Mouse (Mus musculus) WW6 (cell line): ENCODE results near the gene Rnaseh2c.

Experiments
- DNase-seq: peaks from one replicate; pipeline ENCODE4 v3.0.0-alpha.2; 2013; ENCODE audit warnings: low read depth, low spot score

The Rnaseh2c gene

DNA sequence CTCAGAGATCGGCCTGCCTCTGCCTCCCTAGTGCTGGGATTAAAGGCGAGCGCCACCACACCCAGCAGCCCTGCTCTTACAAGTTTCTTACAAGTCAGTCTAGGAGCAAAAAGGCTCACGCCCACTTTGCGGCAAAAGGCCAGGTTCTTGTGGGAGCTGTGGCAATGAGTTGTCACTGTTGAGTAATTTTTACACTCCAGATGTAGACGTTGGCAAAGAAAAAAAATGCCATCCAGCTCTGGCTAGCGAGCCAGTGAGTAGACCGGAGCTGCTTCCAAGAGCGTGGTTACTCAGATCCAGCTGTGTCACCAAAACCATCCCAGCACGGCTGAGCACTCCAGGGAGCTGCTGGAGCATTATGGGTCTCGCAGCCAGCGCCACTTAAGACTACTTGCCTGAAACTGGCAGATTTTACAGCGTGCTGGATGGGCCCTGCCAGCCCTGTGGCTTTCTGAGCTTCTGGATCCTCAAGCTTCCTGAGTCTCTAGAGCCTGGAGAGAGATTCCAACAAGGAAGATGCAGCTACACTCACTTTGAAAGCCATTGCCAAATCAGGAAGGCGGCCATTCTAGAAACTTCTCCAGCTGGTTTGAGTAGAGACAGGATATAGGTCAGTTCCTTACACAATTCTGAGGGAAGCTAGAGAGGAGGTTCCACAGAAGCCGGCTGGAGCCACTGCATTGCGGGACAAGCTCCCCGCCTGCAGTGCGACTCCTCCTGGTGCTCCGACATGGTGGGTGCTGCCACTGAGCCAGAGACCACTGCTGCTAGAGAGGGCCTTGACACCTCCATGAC is 29.1 kb upstream of the Rnaseh2c start:
- DNase-seq: no peak

DNA sequence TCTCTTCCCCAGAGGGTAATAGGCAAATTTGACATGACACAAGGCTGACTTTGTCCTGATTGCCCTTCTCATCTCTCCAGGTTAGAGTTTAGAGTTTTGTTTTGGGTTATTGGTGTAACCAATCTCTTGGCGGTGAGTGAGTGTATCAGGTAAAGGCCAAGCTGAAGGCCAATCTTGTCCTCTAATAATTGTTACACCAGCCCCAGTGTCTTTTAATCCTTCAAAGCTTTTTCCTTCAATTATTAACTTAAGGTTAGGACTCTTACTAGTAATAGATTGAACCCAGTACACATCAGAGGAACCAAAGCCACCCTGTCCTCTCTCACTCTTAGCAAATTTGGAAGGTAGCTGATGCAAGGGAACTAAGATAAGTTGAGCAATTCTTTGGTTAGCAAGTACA is 26.3 kb upstream of the Rnaseh2c start:
- no peak for DNase-seq

DNA sequence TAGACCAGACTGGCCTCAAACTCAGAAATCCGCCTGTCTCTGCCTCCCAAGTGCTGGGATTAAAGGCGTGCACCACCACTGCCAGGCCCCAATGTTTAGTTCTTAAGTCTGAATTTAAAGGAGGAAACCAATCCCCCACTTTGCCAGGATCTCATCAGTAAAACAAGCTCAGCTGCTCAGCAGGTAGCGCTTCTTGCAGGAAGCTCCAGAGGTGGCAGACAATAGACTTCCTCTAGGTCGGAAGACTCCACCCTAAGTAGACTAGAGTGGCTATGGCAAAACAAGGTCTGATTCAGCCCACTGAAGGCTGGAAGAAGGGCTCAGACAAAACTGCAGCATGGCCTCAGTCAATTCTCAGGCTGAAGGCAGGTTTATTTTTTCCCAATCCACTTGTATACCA is 21.7 kb upstream of the Rnaseh2c start:
- no peak for DNase-seq

DNA sequence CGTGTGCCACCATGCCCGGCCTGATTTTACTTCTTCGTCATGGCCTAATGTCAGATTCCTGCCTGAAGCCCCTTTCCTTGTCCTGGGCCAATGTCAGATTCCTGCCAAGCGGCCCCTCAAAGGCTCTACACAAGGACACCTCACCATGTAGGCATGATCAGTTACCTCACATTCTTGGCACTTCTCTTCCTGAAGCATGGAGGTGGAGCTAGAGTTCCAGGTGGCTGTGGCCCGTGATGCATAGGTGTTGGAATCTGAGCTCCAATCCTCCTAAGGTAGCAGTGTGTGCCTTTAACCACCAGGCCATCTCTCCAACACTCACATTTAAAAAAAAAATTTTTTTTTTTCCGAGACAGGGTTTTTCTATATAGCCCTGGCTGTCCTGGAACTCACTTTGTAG is 20.9 kb upstream of the Rnaseh2c start:
- no peak for DNase-seq

DNA sequence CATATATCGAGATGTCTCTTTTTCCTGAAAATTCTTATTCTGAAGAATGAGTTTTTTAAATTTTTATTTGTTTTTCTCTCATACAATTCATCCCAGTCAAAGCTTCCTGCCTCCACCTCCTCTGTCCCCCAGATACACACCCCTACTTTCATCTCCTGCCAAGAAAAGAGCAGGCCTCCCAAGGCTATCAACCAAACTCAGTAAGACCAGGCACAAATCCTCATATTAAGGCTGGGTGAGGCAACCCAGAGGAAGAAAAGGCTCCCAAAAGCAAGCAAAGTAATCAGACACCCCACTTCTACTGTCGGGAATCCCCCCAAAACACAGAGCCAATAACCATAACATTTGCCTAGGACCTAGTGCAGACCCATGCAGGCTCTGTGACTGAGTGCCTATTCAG is 19.7 kb upstream of the Rnaseh2c start:
- DNase-seq: no peak

DNA sequence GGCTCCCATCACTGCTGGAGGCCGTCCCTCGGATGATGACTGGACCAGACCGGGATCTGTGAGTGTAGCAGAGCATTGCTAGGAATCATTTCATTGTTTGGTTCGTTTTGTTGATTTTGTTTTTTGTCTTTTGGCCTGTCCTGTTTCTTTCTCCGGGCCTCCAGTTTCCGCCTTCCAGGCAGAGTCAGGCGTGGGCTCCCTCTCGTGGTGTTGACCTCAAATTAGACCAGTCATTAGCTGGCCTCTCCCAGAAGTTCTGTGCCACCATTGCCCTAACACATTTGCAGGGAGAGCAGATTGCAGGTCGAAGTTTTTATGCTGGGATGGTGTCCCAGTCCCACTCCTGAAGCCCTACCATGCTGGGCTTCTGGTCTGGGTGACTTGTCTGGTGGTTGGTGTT is 12.5 kb upstream of the Rnaseh2c start:
- no peak for DNase-seq

DNA sequence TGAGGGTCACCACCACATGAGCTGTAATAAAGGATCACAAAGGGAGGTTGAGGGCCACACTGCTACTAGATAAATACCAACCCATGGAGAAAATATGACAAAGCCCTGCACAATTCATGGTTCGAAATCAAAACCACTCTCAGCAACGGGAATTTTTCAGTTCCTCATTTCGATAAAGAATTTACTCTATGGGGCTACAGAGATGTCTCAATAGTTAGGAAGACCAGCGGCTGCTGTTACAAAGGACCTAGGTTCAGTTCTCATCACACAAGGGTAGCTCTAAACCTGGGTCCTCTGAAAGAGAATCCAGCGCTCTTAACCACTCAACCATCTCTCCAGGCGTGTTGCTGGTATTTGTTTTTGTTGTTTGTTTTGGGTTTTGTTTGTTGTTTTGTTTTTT is 9.8 kb upstream of the Rnaseh2c start:
- no peak for DNase-seq

DNA sequence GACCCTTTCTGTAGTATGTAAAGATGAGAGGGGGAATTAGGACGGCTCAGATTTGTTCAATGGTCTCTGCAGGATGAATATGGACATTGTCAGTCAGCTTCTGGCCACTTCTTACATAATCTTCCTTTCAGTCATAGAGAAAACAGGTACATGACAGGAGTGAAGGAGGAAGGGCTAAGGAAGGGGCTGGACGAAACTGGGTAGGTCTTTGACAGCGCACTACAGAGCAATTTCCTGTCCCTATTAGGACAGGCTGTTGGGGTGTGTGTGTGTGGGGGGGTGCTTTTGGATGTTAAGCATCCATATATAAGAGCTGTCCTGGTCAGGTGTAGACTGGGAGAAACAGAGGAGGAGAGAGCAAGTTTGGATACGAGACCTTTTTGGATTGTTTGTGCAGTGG is 2.4 kb upstream of the Rnaseh2c start:
- no peak for DNase-seq

DNA sequence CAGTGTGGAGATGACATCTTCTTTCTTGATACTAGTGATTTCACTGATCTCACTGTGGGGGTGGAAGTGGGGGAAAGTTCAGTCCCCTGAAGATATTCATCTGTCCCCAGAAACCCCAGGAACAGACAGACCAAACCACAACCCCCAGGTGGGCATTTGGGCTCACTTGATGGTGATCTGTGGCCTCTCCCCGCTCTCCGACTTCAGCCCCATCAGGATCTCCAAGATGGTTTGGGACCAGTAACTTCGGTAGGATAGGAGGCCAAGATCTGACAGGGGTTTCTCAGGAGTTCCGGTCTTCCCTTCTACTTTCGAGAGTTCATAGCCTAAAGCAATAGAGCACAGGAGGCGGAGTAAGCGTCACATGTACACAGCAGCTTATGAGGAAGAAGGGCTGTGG is 2.0 kb downstream of the Rnaseh2c start:
- DNase-seq: no peak

DNA sequence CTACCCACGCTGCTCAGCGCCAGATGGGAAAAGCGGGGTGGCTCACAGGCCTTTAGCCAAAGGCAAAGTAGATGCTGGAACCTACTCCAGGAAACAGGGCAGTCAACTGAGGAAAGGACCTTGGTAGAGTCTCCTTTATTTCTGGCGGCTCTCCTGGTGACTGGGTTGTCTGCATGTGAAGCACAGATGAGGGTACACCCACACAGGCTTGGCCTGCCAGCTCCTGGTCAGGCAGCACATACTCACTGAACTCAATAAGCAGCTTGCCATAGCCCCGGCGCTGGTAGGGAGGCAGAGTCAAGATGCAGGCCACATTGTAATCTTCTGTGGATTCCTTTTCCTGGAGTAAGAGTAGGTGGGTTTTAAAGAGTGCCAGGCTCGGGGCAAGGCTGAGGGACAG is 3.5 kb downstream of the Rnaseh2c start:
- no peak for DNase-seq

DNA sequence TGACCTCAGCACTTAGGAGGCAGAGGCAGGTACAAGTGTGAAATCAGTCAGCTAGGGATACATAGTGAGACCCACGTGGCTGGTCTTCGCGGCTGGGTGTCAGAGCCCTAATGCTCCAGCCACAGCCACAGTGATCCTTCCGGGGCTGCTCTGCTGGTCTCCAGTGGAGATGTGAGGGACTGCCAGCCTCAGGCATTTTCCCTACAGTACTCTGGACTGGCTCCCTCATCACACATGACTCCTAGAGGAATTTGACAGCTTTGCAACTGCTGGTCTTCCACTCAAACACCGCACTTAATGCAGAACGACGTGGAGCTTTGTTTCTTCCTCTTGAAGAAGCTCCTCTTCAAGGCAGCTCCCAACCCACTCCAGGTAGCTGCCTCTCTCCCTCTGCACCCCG is 4.5 kb downstream of the Rnaseh2c start:
- no peak for DNase-seq

DNA sequence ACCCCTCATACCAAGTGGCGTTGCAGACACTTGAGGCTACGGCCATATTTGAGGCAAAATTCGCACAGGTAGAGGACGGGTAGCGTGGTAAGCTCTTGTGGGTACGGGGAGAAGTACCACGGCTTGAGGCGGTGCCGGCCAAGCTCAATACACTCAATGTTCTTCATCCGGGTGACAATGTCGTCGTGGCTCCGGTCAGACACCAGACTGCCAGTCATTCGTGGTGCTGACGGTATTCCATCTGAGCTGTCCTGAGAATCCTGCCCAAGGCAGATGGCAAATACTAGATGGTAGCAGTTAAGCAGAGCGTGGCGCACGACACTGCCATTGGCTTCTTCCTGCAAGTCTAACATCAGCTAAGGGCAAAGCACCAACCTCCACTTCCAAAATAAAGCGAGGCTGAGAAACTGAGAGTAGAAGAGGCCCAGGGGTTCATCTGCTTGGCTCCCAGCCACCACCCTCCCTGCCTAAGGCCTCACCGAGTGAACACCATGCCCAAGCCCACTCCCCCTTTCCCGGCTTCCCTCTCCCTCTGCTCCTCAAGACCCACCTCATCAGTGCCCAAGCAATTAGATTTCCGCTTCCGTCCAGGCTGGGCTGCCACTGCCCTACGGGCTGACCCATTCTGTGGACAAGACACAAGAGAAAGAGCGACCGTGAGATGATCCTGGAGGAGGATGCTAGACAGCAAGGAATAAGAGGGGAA is 6.2 kb downstream of the Rnaseh2c start:
- DNase-seq: no peak

DNA sequence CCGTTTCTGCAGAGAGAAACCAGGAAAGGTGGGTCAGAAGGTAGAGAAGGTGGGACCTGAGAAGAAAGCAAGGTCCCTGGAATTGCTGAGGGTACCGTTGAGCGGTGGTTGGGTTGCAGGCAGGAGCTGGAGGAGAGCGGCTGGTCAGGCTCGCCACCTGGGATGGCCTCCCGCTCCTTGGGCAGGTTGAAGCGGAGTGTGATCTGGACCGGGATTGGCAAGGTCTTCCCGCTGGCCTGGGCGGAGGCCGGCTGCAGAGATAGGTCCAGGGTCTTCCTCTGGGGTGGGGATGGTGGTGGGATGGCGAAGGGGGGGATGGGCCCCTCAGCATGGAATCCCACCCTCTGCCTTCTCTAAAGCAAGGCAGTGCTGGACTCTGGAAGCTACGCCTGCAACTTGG is 7.0 kb downstream of the Rnaseh2c start:
- no peak for DNase-seq

DNA sequence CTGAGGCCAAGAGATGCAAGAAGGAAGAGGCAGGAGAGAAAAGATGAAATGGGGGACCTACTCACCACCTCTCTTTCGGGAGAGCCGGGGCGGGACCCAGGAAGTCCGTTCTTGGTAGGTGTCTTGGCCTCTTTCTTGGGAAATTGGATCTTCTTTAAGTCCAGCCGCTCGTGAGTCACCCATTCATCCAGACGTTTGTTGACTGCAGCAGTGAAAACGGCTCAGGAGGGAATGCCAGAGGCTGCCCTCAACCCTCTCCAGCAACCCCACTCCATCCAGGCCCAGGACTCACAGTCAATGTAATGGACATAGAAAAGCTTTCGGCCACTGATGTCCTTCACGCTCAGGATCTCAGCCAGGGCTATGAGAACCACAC is 7.5 kb downstream of the Rnaseh2c start:
- no peak for DNase-seq

DNA sequence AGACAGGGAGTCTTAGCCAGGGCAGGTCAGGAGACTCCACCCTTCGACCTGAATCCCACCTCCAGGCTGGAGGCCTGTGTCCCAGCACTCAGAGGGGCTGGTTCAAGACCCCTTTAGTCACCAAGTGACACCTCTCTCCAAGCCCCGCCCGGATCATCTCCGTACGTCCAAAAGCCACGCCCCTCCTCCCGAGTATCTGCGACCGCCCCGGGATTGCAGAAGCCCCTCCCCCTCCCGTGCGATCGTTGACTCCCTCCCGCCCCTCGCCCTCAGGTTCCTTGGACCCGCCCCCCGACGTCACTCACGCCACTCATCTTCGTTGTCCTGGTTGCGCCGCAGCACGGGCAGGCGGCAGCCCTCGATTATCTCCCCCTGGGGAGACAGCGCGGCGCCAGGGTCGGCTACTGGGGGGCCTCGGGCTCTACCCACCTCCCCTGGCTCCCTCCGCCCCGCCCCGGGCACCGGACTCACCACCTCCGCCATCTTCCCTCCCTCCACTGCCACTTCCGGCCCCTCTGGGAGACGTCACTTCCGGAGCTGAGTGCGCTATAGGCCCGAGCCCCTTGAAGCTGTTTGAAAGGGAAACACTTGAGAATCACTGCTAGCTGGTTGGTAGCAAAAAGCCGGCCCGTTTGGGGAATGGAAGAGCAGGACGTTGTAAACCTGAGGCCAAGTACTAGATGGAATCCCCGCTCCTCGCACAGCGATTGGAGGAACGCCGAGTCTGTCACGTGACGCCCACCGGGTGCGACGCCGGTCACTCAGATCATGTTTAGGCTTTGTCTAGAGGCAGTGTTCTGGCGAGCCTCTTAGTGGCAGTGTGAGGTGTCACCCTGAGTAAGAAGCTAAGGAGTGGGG is 8.1 kb downstream of the Rnaseh2c start, which contains the start of gene Kat5:
TSS of gene Kat5 (minus strand) at position 691 of the 858 bp plus-strand sequence.
- DNase-seq: peak; percentile 81

DNA sequence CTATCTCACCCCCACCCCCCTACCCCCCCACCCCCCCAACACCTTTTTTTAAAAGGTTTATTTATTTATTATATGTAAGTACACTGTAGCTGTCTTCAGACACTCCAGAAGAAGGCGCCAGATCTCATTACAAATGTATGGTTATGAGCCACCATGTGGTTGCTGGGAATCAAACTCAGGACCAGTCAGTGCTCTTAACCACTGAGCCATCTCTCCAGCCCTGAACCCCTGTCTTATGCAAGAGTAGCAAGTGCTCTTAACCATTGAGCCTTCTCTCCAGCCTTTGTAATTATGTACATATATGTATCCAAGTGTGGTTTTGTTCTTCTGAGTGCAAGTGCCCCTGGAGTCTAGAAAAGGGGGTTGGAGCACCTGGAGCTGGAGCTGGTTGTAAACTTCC is 10.3 kb downstream of the Rnaseh2c start:
- DNase-seq: no peak

DNA sequence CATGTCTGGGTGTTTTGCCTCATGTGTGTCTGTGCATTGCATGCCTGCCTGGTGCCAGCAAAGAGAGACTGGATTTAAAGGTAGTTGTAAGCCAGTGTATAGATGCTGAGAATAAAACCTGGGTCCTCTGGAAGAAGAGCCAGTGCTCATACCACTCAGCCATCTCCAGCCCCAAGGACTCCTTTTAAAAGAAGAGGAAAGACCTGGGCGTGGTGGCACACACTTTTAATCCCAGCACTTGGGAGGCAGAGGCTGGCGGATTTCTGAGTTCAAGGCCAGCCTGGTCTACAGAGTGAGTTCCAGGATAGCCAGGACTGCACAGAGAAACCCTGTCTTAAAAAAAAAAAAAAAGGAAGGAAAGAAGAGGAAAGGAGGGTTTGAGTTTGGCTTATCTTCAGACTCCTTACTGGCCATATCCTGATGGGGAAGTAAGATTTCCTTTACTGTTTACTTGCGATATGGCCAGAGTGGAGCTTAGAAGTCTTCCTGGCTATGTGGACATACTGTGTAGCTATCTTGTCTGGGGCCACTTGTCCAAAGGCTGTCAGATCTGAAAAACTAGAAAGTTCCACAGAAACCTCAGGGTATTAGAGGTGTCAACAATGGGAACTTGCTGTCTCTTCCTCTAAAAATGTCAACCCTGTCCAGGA is 11.2 kb downstream of the Rnaseh2c start:
- DNase-seq: no peak

DNA sequence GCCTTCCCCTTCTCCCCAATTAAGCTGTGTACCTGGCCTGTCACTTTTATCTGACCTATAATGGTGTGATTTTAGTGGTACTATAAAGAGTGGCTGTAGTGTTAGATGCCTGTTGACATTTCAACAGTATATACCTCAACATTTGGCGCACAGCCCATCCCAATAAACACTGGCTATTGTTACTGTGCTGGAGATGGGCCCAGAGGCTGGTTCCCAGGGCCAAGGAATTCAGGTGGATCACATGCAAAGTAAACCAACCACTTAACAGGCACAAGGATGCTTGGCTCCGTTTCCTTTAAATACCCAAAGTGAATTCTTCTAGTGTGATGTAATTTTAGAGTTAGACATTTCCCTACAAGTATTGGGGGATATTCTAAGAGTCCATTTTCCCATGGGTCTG is 13.3 kb downstream of the Rnaseh2c start:
- DNase-seq: no peak

DNA sequence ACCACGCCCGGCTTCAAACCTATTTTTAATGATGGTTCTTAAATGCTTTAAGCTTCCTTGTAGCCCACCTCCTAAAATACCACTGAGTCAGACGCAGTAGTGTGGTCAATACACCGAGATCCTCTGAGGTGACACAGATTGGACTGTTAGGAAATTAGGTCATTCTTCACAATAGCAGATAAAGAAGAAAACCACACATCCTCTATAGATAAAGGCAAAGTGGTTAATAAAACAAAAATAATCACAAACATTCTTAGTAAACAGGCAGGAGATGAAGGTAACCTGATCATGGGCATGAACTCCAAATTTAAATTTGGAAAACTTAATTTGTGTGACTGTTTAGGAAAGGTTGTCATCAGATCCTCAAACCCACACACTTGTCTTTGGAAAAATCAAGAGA is 18.3 kb downstream of the Rnaseh2c start:
- DNase-seq: no peak

DNA sequence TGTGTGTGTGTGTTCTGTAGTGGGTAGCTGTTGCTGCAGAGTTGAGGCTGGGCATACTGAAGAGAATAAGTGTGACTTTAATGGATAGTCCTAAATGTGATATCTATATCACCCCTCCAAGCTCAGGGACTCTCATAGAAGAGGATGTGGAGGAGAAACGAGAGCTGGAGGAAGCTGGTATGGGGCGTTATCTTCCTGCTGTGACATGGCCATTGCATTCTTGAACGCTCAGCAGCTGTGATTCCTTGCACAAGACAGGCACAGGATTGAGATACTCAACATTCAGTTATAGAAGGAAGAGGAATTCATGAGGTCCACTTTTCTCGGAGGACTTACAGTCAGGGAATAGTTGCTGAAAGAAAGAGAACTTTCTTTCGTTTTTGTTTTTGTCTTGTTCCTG is 20.2 kb downstream of the Rnaseh2c start:
- no peak for DNase-seq

DNA sequence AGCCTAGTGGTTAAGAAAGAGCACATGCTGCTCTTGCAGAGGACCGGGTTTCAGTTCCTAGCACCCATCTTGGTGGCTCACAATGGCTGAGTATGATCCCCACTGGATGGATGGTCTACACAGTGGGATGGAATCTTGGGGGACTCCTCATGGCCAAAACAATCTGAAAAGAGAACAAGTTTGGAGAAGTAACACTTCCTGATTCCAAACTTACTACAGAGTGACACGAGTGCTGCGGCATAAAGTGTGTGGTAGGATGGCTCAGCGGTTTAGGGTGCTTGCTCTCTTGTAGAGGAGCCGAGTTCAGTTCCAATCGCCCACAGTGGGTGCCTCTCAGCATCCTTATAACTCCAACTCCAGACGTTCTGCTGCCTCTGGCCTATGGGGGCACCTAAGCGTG is 23.6 kb downstream of the Rnaseh2c start:
- no peak for DNase-seq

DNA sequence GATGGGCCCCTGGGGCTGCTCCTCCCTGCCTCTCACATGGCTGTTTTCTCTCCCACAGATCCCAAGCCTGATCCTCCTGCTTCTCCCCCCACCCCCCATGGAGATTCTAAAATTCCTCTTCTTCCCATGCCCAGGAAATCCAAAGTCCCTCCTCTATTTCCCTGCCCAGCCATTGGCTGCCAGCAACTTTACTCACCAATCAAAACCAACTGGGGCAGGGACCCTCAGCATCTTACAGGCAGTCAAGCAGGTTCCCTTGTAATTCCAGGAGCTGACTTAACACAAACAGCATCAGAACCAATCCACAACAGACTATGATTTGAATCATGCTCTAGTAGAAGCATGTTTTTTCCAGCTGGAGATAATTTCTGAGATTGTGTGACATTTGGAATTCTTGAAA is 28.2 kb downstream of the Rnaseh2c start:
- no peak for DNase-seq
